Mouse (Mus musculus) kidney, adult 2 months (tissue): ENCODE measurements at regions not wholly inside any gene's neighbourhood (a gene's known extent, or its start where the extent isn't known, plus 50 kb on each side); places are given as distances from the start of the nearest gene placed in this dataset.

Experiments
- CTCF ChIP-seq: fragments of 200-500 bp; conservative IDR thresholded peaks from 2 replicates; pipeline ENCODE4 v1.5.1; 2011; ENCODE audit warnings: low read depth, mild to moderate bottlenecking, control low read depth, low read length, moderate library complexity, mixed read lengths; ENCODE audit not compliant: insufficient read depth, insufficient read length
- POLR2A ChIP-seq: fragments of 200-500 bp; IDR thresholded peaks from one replicate; pipeline ENCODE4 v1.6.1; 2011; ENCODE audit warnings: low read depth, low read length, control low read depth

DNA sequence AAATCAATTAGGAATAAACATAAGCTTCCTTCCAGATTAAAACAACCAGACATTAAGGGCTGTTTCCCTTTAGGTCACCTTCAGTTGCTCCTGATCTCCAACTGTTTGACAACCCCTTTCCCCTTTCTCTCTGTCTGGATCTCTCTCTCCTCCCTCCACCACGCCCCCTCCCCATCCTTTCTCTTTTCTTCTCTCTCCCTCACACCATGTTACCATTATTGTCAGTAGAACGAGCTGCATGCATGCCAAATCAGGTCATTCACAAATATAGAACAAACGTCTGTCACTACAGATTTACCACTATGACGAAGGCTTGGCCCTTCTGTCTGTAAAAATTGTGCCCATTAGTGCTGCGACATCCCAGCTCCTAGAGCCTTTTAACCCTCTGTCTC lies 258.9 kb downstream of the Cd83 start:
- TF ChIP-seq POLR2A (no peak), CTCF (no peak)
